Mouse (Mus musculus): ENCODE data around the gene March6. TPM values are rescaled to one million over a fixed set of nuclear protein-coding genes. Genes with fewer than 3 reads are reported as not detected.

Gene March6
- polyA plus RNA-seq (2017; shearing (Covaris generic)): 10 to 100 TPM in 1 of 2 experiments, 1 to 10 TPM in 1; 8.8 to 10.4 TPM

GRCm38 (mm10) chr15:31530659-31531445, at the start of gene March6:
Gene March6, minus strand, starts transcription at chr15:31531053.

GRCm38 (mm10) chr15:31565184-31565583, 34.3 kb upstream of the March6 start, which contains the start of gene Cmbl:
Gene Cmbl, plus strand, starts transcription at chr15:31565389.

GRCm38 (mm10) chr15:31453098-31453916, 77.5 kb downstream of the March6 start, which contains the start of gene Ropn1l:
Gene Ropn1l, minus strand, starts transcription at chr15:31453737.

Other genes starting within 250 kb of the March6 start
- not detected for gene Ankrd33b, start 163.3 kb downstream of the March6 start, polyA plus RNA-seq (2017; shearing (Covaris generic))
- 1 to 10 TPM in 1 of 2 experiments, under 1 TPM in 1; 0.49 to 1.3 TPM for gene Ropn1l, start 77.3 kb downstream of the March6 start, polyA plus RNA-seq (2017; shearing (Covaris generic))
- gene Cmbl, start 34.3 kb upstream of the March6 start, polyA plus RNA-seq (2017; shearing (Covaris generic)): under 1 TPM; 0.15 to 0.64 TPM
- gene Cct5, start 70.8 kb upstream of the March6 start, polyA plus RNA-seq (2017; shearing (Covaris generic)): 100 to 1,000 TPM; 321 to 374 TPM
- 10 to 100 TPM; 11.3 to 12.2 TPM for gene Fam173b, start 70.8 kb upstream of the March6 start, polyA plus RNA-seq (2017; shearing (Covaris generic))